Mouse (Mus musculus) G1E (cell line): ENCODE measurements around the gene Dpm1. TPM values are rescaled to one million over a fixed set of nuclear protein-coding genes. Genes with fewer than 3 reads are reported as not detected.

ENCODE experiments used
- ATAC-seq: 2 replicates; pipeline ENCODE4 v1.8.0; 2016; ENCODE audit warnings: mild to moderate bottlenecking; ENCODE audit not compliant: insufficient number of reproducible peaks, poor library complexity, low FRiP score, severe bottlenecking; ENCODE audit errors: extremely low read depth
- DNase-seq: peaks from one replicate; pipeline ENCODE4 v3.0.0; 2012; ENCODE audit warnings: low spot score
- H3K27me3 ChIP-seq: 2 replicates; pipeline ENCODE4 v1.6.1; 2012; ENCODE audit warnings: mild to moderate bottlenecking, low read length, inconsistent platforms; ENCODE audit not compliant: insufficient read depth
- H3K36me3 ChIP-seq: replicated peaks from 2 replicates; pipeline ENCODE3; 2012; ENCODE audit warnings: mild to moderate bottlenecking, inconsistent platforms
- H3K4me1 ChIP-seq: 2 replicates; pipeline ENCODE4 v1.6.1; 2012; ENCODE audit warnings: low read depth, low read length, inconsistent platforms, mixed read lengths; ENCODE audit not compliant: insufficient read depth
- H3K4me3 ChIP-seq: 2 replicates; pipeline ENCODE4 v1.5.1; 2012; ENCODE audit warnings: low read depth, mild to moderate bottlenecking, inconsistent platforms, low read length, moderate library complexity, mixed read lengths
- H3K9me3 ChIP-seq: replicated peaks from 2 replicates; pipeline ENCODE4 v1.6.1; 2012; ENCODE audit warnings: inconsistent platforms
- CTCF ChIP-seq: IDR thresholded peaks from 2 replicates; pipeline ENCODE4 v1.5.1; 2012; ENCODE audit warnings: low read depth, low read length, inconsistent platforms, mixed read lengths
- GATA1 ChIP-seq: IDR thresholded peaks from 2 replicates; pipeline ENCODE4 v1.6.1; 2012; ENCODE audit warnings: borderline replicate concordance, low read length, inconsistent platforms, mixed read lengths
- GATA2 ChIP-seq: IDR thresholded peaks from 2 replicates; pipeline ENCODE4 v1.6.1; 2012; ENCODE audit warnings: low read depth, low read length, inconsistent platforms, borderline replicate concordance
- POLR2AphosphoS5 ChIP-seq: IDR thresholded peaks from 2 replicates; pipeline ENCODE4 v1.6.1; 2012; ENCODE audit warnings: low read depth, low read length, inconsistent platforms; ENCODE audit not compliant: insufficient replicate concordance
- TAL1 ChIP-seq: conservative IDR thresholded peaks from 2 replicates; pipeline ENCODE4 v1.6.1; 2012; ENCODE audit warnings: low read depth, low read length, inconsistent platforms, mixed read lengths
- polyA plus RNA-seq: library from polyadenylated mRNA; stranded (reverse); fragments of >175 nt; gene quantifications from 2 replicates; pipeline ENCODE4 v1.2.3, GENCODE M21; 2012
- total RNA-seq, 2 experiments: library from RNA; stranded (forward) in 1 of 2; stranded (reverse) in 1 of 2; fragments of 200-1000 nt in 1 of 2; fragments of >200 nt in 1 of 2; fragmentation: Nextera tagmentation in 1 of 2; gene quantifications; 2 replicates each; pipeline ENCODE4 v1.2.3; 2014 to 2017

Dpm1 gene
- total and polyA plus RNA-seq, 3 experiments: 49.5 to 56.8 (median 54.3) TPM

DNA sequence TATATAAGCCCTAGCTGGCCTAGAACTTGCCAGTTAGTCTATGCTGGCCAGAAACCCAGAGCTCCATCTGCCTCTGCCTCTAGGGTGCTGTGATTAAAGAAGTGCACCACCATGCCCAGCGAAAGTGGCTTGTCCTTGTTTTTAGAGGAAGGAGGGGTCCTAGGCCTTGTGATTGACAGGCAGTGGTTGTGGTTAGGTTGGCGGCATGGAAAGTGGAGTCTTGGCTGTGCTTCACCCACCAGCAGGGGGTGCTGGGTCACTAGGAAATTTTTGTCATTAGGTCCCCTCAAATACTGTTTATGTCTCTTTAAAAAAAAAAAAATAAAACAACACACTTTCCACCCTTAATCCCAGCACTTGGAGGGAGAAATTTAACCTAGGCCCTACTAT, 18.5 kb upstream of the Dpm1 start:
- DNase-seq (peak; percentile 25), ATAC-seq (peak; percentile 30; the same call in 1 of the 2 replicates)
- Histone ChIP-seq H3K27me3 (peaks cover 10% of the 10 kb centered on the region), H3K4me3 (no peak overlapping the region), H3K36me3 (no peaks in the 10 kb centered on the region), H3K9me3 (peaks cover under 1% of the 10 kb centered on the region; the same call in 1 of the 2 replicates), H3K4me1 (no peaks in the 10 kb centered on the region; the same call in 1 of the 2 replicates)
- TF ChIP-seq GATA2: no peak
- TF ChIP-seq POLR2AphosphoS5: no peak
- no peak for TF ChIP-seq TAL1
- TF ChIP-seq GATA1: no peak
- TF ChIP-seq CTCF: 0 out of 2 replicates have a peak, but pooled peaks have one; percentile 14

DNA sequence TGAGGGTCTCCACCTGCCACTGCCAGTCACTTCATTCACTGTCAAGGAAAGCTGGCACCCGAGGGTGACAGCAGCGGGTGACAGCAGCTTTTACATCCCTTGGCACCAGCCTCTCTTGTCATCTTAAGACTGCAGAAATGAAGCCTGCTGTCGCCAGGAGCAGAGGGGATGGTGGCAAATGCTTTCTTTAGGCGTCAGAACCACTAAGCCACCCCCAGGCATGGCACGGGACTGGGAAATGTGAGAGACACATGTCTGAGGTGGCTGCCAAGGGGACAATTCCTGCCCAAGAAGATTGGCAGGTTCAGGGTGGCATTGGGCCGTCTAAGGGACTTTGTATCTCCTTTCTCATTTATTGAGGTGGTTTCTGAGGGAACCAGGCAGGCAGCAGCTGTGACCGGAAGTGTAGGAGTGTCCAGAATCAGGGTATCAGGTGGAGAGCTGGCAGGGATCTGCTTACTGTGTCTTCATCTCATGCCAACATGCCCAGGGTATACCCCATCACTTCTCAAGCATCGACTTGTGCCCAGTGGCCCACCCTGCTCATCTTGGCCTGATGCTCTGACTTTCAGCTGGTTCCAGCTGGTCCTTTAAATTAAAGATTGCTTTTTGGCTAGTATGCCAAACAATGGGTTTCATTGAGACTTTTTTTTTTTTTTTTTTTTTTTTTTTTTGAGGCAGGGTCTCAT, 17.9 kb upstream of the Dpm1 start:
- Histone ChIP-seq H3K9me3 (no peaks in the 10 kb centered on the region), H3K4me3 (no peak overlapping the region), H3K27me3 (peaks cover 10% of the 10 kb centered on the region), H3K36me3 (no peaks in the 10 kb centered on the region), H3K4me1 (no peaks in the 10 kb centered on the region; the same call in 1 of the 2 replicates)
- TF ChIP-seq GATA2 (no peak), CTCF (no peak), GATA1 (no peak), POLR2AphosphoS5 (no peak), TAL1 (no peak)
- DNase-seq: no peak
- ATAC-seq: no peak

DNA sequence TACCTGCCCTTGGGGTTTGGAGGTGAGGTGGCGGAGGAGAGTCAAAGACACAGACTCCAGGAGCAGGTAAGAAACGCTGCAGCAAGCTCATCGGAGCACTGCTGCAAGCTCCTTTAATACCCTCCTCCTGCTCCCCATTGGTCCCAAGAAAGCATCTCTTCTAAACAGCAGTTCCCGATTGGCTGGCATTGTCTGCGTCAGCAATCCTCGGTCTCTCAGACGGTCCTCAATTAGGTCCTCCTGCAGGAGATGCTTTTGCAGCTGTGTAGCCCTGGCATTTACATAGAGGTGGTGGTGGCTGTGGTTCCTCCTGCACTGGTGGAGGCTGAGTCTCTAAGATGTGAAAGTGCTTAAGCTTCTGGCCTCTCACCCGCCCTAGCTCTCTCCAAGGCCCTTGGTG, 15.2 kb upstream of the Dpm1 start:
- Histone ChIP-seq H3K36me3 (no peaks in the 10 kb centered on the region), H3K4me1 (no peaks in the 10 kb centered on the region; the same call in 1 of the 2 replicates), H3K9me3 (no peaks in the 10 kb centered on the region), H3K4me3 (no peak overlapping the region), H3K27me3 (peaks cover 10% of the 10 kb centered on the region)
- no peak for DNase-seq
- TF ChIP-seq GATA1 (no peak), CTCF (no peak), POLR2AphosphoS5 (no peak), TAL1 (no peak), GATA2 (no peak)
- ATAC-seq: no peak

DNA sequence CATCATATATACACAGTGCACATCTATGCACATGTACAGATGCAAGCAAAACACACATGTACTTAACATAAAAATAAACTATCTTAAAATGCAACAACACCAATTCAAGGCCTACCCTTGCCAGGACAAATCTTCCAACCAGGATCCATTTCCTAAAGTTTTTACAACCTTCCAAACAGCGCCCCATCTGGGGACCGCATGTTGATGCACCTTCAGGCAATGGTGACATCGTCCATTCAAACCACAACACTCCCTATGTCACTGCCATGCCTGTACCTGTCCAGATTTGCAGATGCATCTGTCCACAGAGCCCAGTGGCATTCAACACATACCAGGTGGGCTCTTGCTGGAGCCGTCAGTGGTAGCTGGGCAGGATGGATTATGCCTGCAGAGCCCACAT, 12.9 kb upstream of the Dpm1 start:
- H3K36me3 ChIP-seq: no peaks in the 10 kb centered on the region
- no peaks in the 10 kb centered on the region for H3K9me3 ChIP-seq
- H3K4me1 ChIP-seq: no peaks in the 10 kb centered on the region
- H3K27me3 ChIP-seq: peaks cover 13% of the 10 kb centered on the region
- ATAC-seq (no peak), DNase-seq (no peak)
- TF ChIP-seq CTCF (no peak), POLR2AphosphoS5 (no peak), TAL1 (no peak), GATA1 (no peak), GATA2 (no peak)
- H3K4me3 ChIP-seq: no peak overlapping the region

DNA sequence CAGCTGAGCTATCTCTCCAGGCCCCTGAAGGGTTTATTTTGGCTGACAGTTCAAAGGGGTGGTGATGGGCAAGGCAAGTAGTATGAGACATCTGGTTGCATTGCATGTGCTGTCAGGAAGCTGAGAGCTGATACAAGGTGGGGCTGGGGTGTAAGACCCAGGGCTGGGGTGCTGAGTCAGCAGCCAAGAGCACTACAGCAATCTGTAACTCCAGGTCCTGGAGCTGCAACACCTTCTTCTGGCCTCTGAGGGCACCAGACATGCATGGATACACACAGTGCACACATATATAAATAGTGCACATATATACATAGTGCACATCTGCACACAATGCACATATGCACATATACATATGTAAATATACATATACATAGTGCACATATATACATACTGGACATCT, 12.4 kb upstream of the Dpm1 start:
- Histone ChIP-seq H3K4me3 (no peak overlapping the region), H3K9me3 (no peaks in the 10 kb centered on the region), H3K36me3 (no peaks in the 10 kb centered on the region), H3K27me3 (peaks cover 14% of the 10 kb centered on the region), H3K4me1 (no peaks in the 10 kb centered on the region)
- ATAC-seq (no peak), DNase-seq (no peak)
- no peak for TF ChIP-seq CTCF
- TF ChIP-seq POLR2AphosphoS5: no peak
- TF ChIP-seq TAL1: no peak
- no peak for TF ChIP-seq GATA1
- no peak for TF ChIP-seq GATA2

DNA sequence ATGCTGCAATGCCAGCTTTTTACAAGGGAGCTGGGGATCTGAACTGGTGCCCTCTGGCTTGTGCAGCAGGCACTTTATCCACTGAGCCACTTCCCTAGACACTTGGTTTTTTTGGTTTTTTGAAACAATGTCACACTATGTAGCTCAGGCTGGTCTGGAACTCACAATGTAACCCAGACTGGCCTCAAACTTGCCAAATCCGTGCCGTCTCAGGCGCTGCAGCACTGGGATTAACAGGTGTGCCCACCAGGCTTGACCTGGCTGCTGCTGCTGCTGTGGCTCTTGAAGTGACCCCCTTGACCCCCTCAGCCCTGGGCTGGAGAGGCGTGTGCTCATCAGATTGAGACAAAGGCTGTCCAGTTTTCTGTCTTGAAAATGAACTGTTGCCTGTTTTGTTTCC, 7.9 kb upstream of the Dpm1 start:
- H3K4me3 ChIP-seq: no peak overlapping the region
- TF ChIP-seq TAL1 (no peak), GATA2 (no peak), GATA1 (no peak)
- ATAC-seq (no peak), DNase-seq (no peak)
- H3K4me1 ChIP-seq: peaks cover 8% of the 10 kb centered on the region; the same call in 1 of the 2 replicates
- H3K36me3 ChIP-seq: peaks cover 23% of the 10 kb centered on the region
- H3K9me3 ChIP-seq: no peaks in the 10 kb centered on the region
- peaks cover 4% of the 10 kb centered on the region for H3K27me3 ChIP-seq
